Mouse (Mus musculus) cortical plate, adult 2 months (tissue): ENCODE results near the gene Usp10.

Source experiments
- CTCF ChIP-seq: fragments of 200-500 bp; IDR thresholded peaks from 2 replicates; pipeline ENCODE4 v1.5.1; 2011; ENCODE audit warnings: mild to moderate bottlenecking, control low read depth, low read length; ENCODE audit not compliant: insufficient read depth; ENCODE audit errors: extremely low read depth
- POLR2A ChIP-seq: fragments of 200-500 bp; IDR thresholded peaks from 2 replicates; pipeline ENCODE4 v1.6.1; 2011; ENCODE audit warnings: mild to moderate bottlenecking, low read length, control low read depth; ENCODE audit not compliant: insufficient read depth; ENCODE audit errors: extremely low read depth

GRCm38 (mm10) chr8:119994114-119994513, 84.0 kb downstream of the Usp10 start:
- TF ChIP-seq CTCF (no peak), POLR2A (no peak)
